Mouse (Mus musculus) brain, embryonic 14.5 days (tissue): ENCODE results near the gene Slc9a8. TPM values are rescaled to one million over a fixed set of nuclear protein-coding genes. Genes with fewer than 3 reads are reported as not detected.
A peak's percentile ranks its signal among the peaks of the same experiment; 100 is the strongest.

Experiments used
- DNase-seq: peaks from one replicate; pipeline ENCODE4 v3.0.0-alpha.2; 2011; ENCODE audit warnings: low read depth
- CTCF ChIP-seq: fragments of 200-500 bp; IDR thresholded peaks from 2 replicates; pipeline ENCODE4 v1.5.1; 2012; ENCODE audit warnings: inconsistent platforms, mild to moderate bottlenecking, moderate library complexity, borderline replicate concordance; ENCODE audit not compliant: insufficient read depth, insufficient read length; ENCODE audit errors: extremely low read depth
- POLR2A ChIP-seq: fragments of 200-500 bp; IDR thresholded peaks from 2 replicates; pipeline ENCODE4 v1.6.1; 2012; ENCODE audit warnings: mild to moderate bottlenecking, inconsistent platforms, borderline replicate concordance; ENCODE audit not compliant: poor library complexity, insufficient read depth, insufficient read length, severe bottlenecking; ENCODE audit errors: extremely low read depth
- polyA plus RNA-seq: library from polyadenylated mRNA; depleted of rRNA; stranded (reverse); fragments of >200 nt; gene quantifications from 2 replicates; pipeline ENCODE4 v1.2.3, GENCODE M21; 2012

The Slc9a8 gene
- polyA plus RNA-seq, 1 experiment = 45.5 TPM

GRCm38 (mm10) chr2:167487551-167487950 is 66.0 kb downstream of the Slc9a8 start:
- no peak for DNase-seq
- no peak for TF ChIP-seq CTCF
- TF ChIP-seq POLR2A = no peak

DNA sequence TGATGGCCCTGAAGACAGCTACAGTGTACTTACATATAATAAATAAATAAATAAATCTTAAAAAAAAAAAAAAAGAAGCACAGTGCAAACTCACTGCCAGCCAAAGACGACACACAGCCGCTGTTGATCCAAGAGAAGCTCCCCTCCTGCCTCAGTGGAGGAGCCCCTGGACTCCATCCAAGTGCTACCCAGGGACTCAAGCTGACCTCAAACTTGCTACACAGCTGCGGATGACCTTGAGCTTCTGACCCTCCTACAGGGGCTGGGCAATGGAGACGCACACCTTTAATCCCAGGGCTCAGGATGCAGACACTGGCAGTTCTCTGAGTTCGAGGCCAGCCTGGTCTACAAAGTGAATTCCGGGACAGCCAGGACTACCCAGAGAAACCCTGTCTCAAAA is 66.5 kb downstream of the Slc9a8 start:
- TF ChIP-seq POLR2A (no peak), CTCF (no peak)
- DNase-seq = no peak

- peak; percentile 76 for DNase-seq
- no peak for TF ChIP-seq POLR2A
- TF ChIP-seq CTCF = no peak
Measured at GRCm38 (mm10) chr2:167490813-167491525, 69.5 kb downstream of the Slc9a8 start.

DNA sequence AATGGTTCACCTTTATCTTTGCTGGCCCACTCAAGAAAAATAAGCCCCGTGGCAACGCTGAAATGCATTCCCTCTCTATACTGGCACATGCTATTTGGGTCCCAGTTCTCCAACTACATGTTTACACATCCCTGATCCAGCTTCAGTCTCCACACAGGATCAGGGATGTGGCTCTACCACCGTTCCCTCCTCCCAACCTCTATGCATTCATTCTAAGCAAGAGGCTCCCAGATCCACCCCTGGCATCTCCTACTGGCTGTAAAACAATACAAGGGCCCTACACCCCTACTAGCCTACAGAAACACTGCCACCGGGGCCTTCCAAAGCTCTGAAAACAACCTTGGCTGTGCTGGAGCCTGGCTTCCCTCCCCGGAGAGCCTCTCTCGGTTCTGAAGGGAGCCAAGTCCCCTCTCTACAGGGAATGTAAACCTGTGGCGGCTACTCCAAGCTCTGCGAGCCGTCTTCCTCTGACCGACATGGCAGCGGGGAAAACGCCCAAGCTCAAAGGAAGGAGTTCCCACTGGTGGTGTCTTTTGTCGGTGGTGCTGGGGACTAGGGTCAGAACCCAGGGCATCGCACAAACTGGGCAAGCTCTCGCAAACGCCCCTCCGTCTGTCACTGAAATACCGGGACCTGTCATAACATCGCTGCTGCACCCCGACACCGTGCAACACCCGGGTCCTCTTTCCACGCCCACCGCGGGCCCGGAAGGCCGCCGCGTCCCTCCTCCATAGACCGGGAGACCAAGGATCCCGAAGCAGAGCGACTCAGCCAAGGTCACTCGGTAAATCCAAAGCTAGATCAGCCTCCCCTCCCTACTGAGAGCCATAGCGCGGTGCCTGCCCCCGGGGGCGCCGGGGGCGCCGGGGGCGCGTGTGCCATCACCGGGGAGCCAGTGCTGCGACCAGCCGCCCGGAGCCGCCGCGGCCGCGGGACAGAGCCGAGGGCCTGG is 70.5 kb downstream of the Slc9a8 start, which contains the start of gene Rnf114:
Gene Rnf114, plus strand, starts transcription at position 889 of the 952 bp plus-strand sequence.
- no peak for TF ChIP-seq CTCF
- no peak for TF ChIP-seq POLR2A
- DNase-seq = no peak

DNA sequence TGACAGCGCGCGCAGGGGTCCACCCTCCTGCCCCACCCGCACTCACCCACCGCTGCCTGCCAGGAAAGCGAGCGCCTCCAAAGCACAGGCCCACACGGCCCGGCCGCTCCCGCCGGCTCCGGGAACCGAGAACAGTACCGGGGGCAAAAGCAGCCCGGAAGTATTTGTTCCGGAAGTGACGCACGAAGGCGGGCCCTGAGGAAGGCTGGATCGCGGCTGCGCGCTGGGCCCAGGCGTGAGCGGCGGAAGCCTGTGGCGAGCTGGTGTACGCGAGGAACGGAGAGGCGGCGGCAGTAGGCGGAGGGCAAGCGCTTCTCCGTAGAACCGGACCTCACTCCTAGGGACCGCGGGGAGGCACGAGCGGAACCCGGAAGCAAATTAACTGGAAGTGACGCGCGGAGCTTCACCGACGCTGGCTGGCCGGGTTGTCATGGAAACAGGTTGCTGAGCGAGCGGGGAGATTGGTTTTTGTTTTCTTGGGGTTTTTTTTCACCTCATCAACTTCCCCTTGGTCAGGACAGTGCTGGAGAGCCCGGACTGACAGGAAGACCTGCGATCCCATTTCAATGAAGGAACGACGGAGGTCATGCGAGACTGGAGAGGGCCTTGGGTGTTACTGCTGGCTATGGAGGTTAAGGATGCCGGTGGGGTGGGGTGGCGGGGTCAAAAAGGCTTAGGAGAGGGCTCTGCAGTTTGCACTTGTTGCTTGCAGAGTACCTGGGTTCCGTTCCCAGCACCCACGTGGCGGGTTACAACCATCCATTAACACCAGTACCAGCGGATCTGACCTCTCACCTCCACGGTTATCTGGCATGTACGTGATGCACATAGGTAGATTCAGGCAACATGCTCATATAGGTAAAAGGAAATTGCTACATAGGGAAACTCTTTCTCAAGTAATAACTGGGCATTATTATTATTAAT is 71.5 kb downstream of the Slc9a8 start, which contains the start of gene Spata2:
Gene Spata2, minus strand, starts transcription at position 175 of the 924 bp plus-strand sequence.
- TF ChIP-seq POLR2A (peak; percentile 58; the same call in 1 of the 2 replicates), CTCF (no peak)
- DNase-seq = peak; percentile 97

GRCm38 (mm10) chr2:167496437-167496836 is 74.9 kb downstream of the Slc9a8 start:
- TF ChIP-seq POLR2A = no peak
- TF ChIP-seq CTCF = no peak
- DNase-seq = no peak

DNA sequence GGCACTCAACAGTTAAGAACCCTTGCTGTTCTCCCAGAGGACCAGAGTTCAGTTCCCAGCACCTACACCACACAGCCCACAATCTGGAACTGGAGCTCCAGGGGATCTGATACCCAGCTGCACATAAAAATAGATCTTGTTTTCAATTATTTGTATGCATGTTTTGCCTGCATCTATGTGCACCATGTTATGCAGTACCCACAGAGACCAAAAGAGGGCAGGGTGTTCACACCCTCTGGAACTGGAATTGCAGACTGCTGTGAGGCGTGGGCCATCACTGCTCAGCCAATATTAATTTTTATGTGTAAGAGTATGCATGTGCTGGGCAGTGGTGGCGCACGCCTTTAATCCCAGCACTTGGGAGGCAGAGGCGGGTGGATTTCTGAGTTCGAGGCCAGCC is 75.8 kb downstream of the Slc9a8 start:
- DNase-seq = no peak
- TF ChIP-seq POLR2A (no peak), CTCF (peak; percentile 53; the same call in 1 of the 2 replicates)

DNA sequence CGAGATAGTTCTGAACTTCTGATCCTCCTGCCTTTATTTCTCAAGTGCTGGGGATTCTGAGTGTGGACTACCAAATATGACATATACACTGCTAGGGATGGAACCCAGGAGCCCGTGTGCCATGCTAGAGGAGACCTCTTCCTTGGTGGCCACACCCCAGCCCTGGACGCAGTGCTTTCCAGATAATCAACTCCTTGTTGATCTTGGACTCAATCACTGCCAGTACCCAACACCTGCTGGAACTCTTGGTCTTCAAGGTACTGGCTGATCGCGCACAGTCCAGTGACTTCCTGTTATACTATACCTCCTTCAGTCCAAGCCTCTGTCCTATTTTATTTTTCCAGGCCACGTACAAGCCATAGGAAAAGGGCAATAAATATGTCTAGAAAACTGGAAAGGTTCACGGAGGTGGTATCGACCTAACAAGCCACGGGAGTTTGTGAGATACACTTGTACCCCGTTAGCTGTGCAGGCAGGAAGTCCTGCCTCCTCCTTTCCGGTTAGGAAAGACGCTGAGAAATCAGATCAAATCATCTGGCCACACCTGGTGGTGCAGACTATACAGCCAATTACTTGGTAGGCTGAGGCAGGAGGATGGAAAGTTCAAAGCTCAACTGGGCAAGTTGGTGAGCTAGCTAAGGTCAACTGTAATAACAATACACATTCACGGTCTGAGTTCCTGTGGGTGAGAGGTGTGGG is 81.2 kb downstream of the Slc9a8 start:
- no peak for DNase-seq
- TF ChIP-seq POLR2A = no peak
- TF ChIP-seq CTCF = no peak

GRCm38 (mm10) chr2:167503253-167503895 is 81.9 kb downstream of the Slc9a8 start:
- TF ChIP-seq CTCF (no peak), POLR2A (peak; percentile 86)
- peak; percentile 93 for DNase-seq

- TF ChIP-seq CTCF = no peak
- peak; percentile 54 for DNase-seq
Measured at GRCm38 (mm10) chr2:167503896-167504349, 82.4 kb downstream of the Slc9a8 start.

DNA sequence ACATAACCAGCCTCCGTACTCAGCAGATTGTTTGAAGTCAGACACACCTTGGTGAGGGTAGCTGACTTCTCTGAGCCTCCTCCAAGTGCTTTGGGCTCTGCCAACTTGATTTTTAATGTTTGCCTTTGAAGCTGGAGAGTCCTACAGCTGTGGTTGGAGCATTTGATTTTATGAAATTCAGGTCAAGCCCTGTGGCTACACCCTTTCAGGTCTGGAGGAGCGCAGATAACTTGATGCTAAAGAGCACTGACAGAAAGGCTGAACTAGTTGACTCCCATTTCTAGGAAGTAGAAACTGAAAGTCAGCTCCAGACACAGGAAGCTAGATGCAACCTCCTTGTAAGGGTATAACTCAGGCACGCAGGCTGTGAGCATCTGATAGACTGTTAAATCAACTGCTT is 83.6 kb downstream of the Slc9a8 start:
- DNase-seq = no peak
- TF ChIP-seq CTCF (no peak), POLR2A (no peak)
